Mouse (Mus musculus): ENCODE results near the gene Gm49416. TPM values are rescaled to one million over a fixed set of nuclear protein-coding genes. Genes with fewer than 3 reads are reported as not detected.
A peak's percentile ranks its signal among the peaks of the same experiment; 100 is the strongest.

Gene Gm49416
- polyA plus RNA-seq (2016; fragmentation: Nextera tagmentation; extraction: Ambion mirVana) = 0.17 TPM in 1 of 2 replicates, not detected in the other

DNA sequence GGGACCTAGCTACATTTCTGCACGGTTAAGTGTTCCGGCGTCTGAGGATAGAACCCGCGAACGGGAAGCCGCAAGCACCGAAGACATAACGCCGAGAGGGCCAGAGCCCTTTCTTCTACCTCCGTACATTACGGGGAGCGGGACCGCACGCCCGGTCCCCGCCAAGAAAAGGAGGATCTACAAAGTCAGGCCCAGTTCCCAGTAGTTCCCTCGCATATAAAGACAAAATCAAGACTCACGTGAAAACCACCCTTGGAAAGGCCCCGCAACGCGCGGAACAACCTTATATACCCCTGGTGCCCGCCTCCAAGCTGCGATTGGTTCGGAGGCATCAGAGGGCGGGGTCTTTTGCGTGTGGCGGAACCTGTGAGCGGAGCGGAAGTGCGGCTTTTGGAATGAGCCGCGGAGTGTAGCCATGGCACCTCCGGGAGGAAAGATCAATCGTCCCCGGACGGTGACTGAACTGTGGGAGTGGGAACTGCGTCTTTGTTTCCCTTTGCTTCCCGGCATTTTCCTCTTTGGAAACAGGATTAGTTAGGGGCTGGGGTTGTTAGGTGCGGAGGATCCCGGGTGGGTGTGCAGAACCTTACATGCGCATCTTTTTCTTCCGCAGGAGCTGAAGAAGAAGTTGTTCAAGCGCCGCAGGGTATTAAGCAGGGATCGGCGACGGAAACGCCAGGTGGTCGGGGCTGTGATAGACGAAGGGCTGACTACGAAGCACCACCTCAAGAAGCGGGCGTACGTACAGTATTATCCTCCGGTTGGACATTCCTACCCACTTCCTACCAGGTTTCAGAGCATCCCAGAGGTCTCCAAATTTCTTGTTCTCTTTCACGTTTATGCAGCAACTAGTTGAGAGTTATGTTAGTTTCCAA is at the start of gene Gm49416, which contains the start of gene 1810009A15Rik:
TSS of gene Gm49416 (plus strand) at position 416 of the 875 bp plus-strand sequence.
TSS of gene 1810009A15Rik (plus strand) at position 343 of the 875 bp plus-strand sequence.
- peak within 1 kb of the TSS; percentile 77 for H3K4me3 ChIP-seq

GRCm38 (mm10) chr19:8839103-8839907 is 49.4 kb upstream of the Gm49416 start, which contains the start of gene Gng3:
TSS of gene Gng3 (minus strand) at chr19:8839194.
- H3K9me3 ChIP-seq (replicated peaks) = no peaks in the 10 kb centered on the region
- H3K4me3 ChIP-seq = peak within 1 kb of the TSS; percentile 61
- peaks cover 48% of the 10 kb centered on the region for H3K36me3 ChIP-seq
- 40% methylated on average over 11 of the region's 11 CpGs for WGBS
- H3K27me3 ChIP-seq (ENCODE audit: low read depth, poor library complexity, severe bottlenecking) = no peaks in the 10 kb centered on the region
- H3K27ac ChIP-seq (replicated peaks) = peak within 1 kb of the TSS; percentile 98
- DNase-seq (ENCODE audit: low spot score) = peak; percentile 70
- peaks cover 46% of the 10 kb centered on the region for H3K4me1 ChIP-seq

More for the DNA sequence above, at the start of gene Gm49416, which contains the start of gene 1810009A15Rik:
- Histone ChIP-seq H3K4me1 (peaks cover 35% of the 10 kb centered on the region), H3K36me3 (peaks cover 21% of the 10 kb centered on the region), H3K27ac (replicated peaks) (peak within 1 kb of the TSS; percentile 94), H3K9me3 (replicated peaks) (no peaks in the 10 kb centered on the region), H3K27me3 (ENCODE audit: low read depth, poor library complexity, severe bottlenecking) (no peaks in the 10 kb centered on the region)
- DNase-seq (ENCODE audit: low spot score) = peak; percentile 97
- WGBS = under 1% methylated on average over 58 of the region's 58 CpGs

GRCm38 (mm10) chr19:8839908-8840791 is 48.6 kb upstream of the Gm49416 start:
- peak overlapping the region; percentile 98 for H3K27ac ChIP-seq (replicated peaks)
- 19% methylated on average over 29 of the region's 29 CpGs for WGBS
- peaks cover 46% of the 10 kb centered on the region for H3K4me1 ChIP-seq
- H3K9me3 ChIP-seq (replicated peaks) = no peaks in the 10 kb centered on the region
- peak; percentile 67 for DNase-seq (ENCODE audit: low spot score)
- peak overlapping the region; percentile 61 for H3K4me3 ChIP-seq
- H3K36me3 ChIP-seq = peaks cover 43% of the 10 kb centered on the region
- H3K27me3 ChIP-seq (ENCODE audit: low read depth, poor library complexity, severe bottlenecking) = no peaks in the 10 kb centered on the region

GRCm38 (mm10) chr19:8841012-8841411 is 47.7 kb upstream of the Gm49416 start:
- Histone ChIP-seq H3K27me3 (ENCODE audit: low read depth, poor library complexity, severe bottlenecking) (no peaks in the 10 kb centered on the region), H3K27ac (replicated peaks) (peak overlapping the region; percentile 98), H3K9me3 (replicated peaks) (no peaks in the 10 kb centered on the region), H3K4me1 (peaks cover 46% of the 10 kb centered on the region), H3K36me3 (peaks cover 43% of the 10 kb centered on the region), H3K4me3 (peak overlapping the region; percentile 61; the same call in 1 of the 2 replicates)
- WGBS = 92% methylated on average over 7 of the region's 7 CpGs
- DNase-seq (ENCODE audit: low spot score) = no peak

- Histone ChIP-seq H3K27ac (replicated peaks) (no peak overlapping the region), H3K27me3 (ENCODE audit: low read depth, poor library complexity, severe bottlenecking) (no peaks in the 10 kb centered on the region), H3K4me3 (no peak overlapping the region), H3K4me1 (peaks cover 35% of the 10 kb centered on the region), H3K9me3 (replicated peaks) (no peaks in the 10 kb centered on the region), H3K36me3 (peaks cover 53% of the 10 kb centered on the region)
- WGBS = 90% methylated on average over 6 of the region's 6 CpGs
- no peak for DNase-seq (ENCODE audit: low spot score)
Measured at GRCm38 (mm10) chr19:8842961-8843360, 45.8 kb upstream of the Gm49416 start.

- H3K4me3 ChIP-seq = no peak overlapping the region
- no peaks in the 10 kb centered on the region for H3K27me3 ChIP-seq (ENCODE audit: low read depth, poor library complexity, severe bottlenecking)
- peaks cover 19% of the 10 kb centered on the region for H3K4me1 ChIP-seq
- no peak overlapping the region for H3K27ac ChIP-seq (replicated peaks)
- H3K36me3 ChIP-seq = peaks cover 60% of the 10 kb centered on the region
- DNase-seq (ENCODE audit: low spot score) = peak; percentile 69
- no peaks in the 10 kb centered on the region for H3K9me3 ChIP-seq (replicated peaks)
- WGBS = 71% methylated on average over 5 of the region's 5 CpGs
Measured at GRCm38 (mm10) chr19:8844371-8845129, 44.2 kb upstream of the Gm49416 start.

DNA sequence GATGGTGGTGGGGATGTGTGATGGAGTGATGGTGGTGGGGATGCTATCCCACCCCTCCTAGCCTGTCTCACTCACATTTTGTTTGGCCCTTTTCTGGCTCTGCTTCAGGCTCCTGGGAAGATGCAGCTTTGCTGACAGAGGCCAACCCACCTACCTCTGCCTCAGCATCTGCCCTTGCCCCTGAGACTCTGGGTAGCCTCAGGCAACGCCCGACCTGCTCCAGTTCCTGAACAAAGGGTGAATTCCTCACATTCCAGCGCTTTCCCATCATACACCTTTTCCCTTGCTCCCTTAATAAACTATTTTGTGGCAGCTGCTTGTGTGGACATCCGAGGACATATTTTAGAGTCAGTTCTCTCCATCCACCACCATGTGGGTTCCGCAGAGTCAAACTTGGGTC is 40.4 kb upstream of the Gm49416 start:
- no peaks in the 10 kb centered on the region for H3K27me3 ChIP-seq (ENCODE audit: low read depth, poor library complexity, severe bottlenecking)

GRCm38 (mm10) chr19:8850402-8850901 is 38.3 kb upstream of the Gm49416 start, which contains the start of gene Lrrn4cl:
TSS of gene Lrrn4cl (plus strand) at chr19:8850768.
- DNase-seq (ENCODE audit: low spot score) = no peak
- Histone ChIP-seq H3K4me1 (peaks cover 7% of the 10 kb centered on the region; the same call in 1 of the 2 replicates), H3K36me3 (peaks cover 32% of the 10 kb centered on the region), H3K9me3 (replicated peaks) (no peaks in the 10 kb centered on the region), H3K27ac (replicated peaks) (0 out of 2 replicates have a peak within 1 kb of the TSS, but pooled peaks have one; percentile 38), H3K27me3 (ENCODE audit: low read depth, poor library complexity, severe bottlenecking) (no peaks in the 10 kb centered on the region), H3K4me3 (no peak within 1 kb of the TSS)
- whole genome bisulfite sequencing = 36% methylated on average over 7 of the region's 7 CpGs

More for the DNA sequence above, 40.4 kb upstream of the Gm49416 start:
- Histone ChIP-seq H3K9me3 (replicated peaks) (no peaks in the 10 kb centered on the region), H3K27ac (replicated peaks) (no peak overlapping the region), H3K36me3 (peaks cover 38% of the 10 kb centered on the region), H3K4me3 (no peak overlapping the region), H3K4me1 (peaks cover 7% of the 10 kb centered on the region; the same call in 1 of the 2 replicates)
- DNase-seq (ENCODE audit: low spot score) = no peak
- WGBS = 86% methylated on average over 5 of the region's 5 CpGs

GRCm38 (mm10) chr19:8851639-8852038 is 37.1 kb upstream of the Gm49416 start:
- WGBS = 55% methylated on average over 7 of the region's 7 CpGs
- H3K36me3 ChIP-seq = peaks cover 20% of the 10 kb centered on the region
- H3K4me1 ChIP-seq = peaks cover 7% of the 10 kb centered on the region; the same call in 1 of the 2 replicates
- H3K27ac ChIP-seq (replicated peaks) = no peak overlapping the region
- no peak overlapping the region for H3K4me3 ChIP-seq
- H3K27me3 ChIP-seq (ENCODE audit: low read depth, poor library complexity, severe bottlenecking) = no peaks in the 10 kb centered on the region
- DNase-seq (ENCODE audit: low spot score) = no peak
- no peaks in the 10 kb centered on the region for H3K9me3 ChIP-seq (replicated peaks)

DNA sequence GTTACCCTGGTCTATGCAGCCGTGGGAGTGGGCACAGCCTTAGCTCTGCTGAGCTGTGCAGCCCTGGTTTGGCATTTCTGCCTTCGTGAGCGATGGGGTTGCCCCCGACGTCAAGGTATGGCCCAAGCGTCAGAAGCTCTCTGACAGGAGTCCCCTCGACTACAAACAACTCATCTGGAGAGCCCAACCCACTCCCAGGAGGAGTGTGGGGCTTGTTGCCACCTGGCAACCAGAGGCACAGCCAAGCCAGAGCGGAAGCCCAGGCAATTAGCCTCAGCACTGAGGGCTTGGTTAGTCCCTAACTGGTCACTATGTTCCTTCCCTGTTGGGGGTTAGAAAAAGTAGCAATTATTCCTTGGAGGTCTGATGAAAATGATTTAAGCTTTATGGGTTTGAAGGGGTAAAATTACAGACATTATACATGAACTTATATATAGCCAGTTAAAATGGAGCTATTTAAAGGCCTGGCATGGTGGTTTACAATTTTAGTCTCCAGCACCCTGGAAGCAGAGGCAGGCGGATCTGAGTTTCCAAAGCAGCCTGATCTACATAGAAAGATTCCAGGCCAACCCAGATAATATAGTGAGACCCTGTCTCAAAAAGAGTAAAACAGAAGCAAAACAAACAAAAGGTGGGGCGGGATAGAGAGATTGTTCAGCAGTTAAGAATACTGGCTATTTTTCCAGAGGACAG is 36.3 kb upstream of the Gm49416 start:
- Histone ChIP-seq H3K9me3 (replicated peaks) (no peaks in the 10 kb centered on the region), H3K36me3 (peaks cover 13% of the 10 kb centered on the region), H3K4me1 (peaks cover 7% of the 10 kb centered on the region; the same call in 1 of the 2 replicates), H3K27me3 (ENCODE audit: low read depth, poor library complexity, severe bottlenecking) (no peaks in the 10 kb centered on the region), H3K27ac (replicated peaks) (no peak overlapping the region), H3K4me3 (no peak overlapping the region)
- 62% methylated on average over 10 of the region's 10 CpGs for WGBS
- no peak for DNase-seq (ENCODE audit: low spot score)
